Mouse (Mus musculus): ENCODE measurements at regions not wholly inside any gene's neighbourhood (a gene's known extent, or its start where the extent isn't known, plus 50 kb on each side); places are given as distances from the start of the nearest gene placed in this dataset.

DNA sequence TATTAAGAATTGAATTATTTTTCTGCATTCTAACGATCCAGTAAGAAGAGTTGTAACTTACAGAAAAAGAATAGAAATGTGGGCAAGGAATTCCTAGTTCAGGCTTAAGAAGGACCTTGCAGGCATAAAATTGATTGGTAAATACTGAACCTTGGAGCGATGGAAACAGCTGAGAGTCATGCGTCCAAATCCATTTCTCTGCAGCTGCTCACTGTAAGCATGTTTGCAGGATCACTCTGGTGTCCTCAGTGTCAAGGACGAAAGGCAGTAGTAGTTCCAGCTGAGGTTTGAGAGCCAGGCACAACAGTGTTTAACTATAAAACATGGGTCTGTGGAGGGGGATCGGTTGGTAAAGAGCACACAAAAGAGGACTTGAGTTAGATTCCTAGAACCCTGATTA, 89.1 kb upstream of the Rgma start:
- DNase-seq: no peak
- intact Hi-C loops (cut with DNase I; ENCODE audit: low total_unique reads): no loop called here

DNA sequence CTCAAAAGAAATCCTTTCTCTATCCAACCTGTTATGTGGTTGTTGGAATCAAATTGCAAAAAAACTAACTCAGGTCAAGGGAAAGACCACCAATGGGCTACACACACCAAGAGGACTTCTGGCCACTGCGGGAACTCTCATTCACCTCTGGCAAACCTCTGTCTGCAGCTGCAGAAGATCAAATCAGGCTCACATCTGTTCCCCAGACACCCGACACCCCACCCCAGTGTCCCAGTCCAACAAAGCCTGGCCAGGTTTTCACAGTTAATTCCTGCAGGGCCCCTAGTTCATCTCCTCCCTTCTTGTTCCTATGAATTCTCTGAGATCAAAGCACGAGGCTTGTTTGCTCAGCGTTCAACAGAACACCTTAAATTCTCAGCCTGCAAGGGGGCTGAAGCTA, 82.0 kb upstream of the Rgma start:
- intact Hi-C loops (cut with DNase I; ENCODE audit: low total_unique reads): no loop called here
- DNase-seq: peak; percentile 52

- intact Hi-C loops (cut with DNase I; ENCODE audit: low total_unique reads): no loop called here
These were observed 80.9 kb upstream of the Rgma start for GRCm38 (mm10) chr7:73294399-73294798.

GRCm38 (mm10) chr7:73302501-73302900, 72.8 kb upstream of the Rgma start:
- no peak for DNase-seq
- intact Hi-C loops (cut with DNase I; ENCODE audit: low total_unique reads): no loop called here

More at GRCm38 (mm10) chr7:73294399-73294798, 80.9 kb upstream of the Rgma start:
- no peak for DNase-seq

DNA sequence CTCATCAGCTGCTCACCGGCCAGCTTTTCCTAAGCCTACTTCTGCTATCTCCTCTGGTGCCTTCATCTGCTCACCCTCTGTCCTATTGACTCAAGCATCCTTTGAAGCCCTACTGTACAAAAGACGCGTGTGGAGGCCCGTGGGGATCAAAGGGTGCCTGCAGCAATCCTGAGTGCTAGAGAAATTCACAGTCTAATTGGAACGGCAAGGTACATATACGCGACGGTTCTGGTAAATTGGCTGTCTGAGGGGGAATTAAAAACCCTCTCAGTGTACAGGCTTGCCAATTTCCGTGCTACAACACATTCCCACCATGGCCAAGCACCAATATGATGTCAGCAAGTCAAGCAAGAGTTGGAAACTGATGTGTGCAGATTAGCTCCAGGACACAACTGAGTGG, 71.5 kb upstream of the Rgma start:
- intact Hi-C loops (cut with DNase I; ENCODE audit: low total_unique reads): no loop called here
- DNase-seq: no peak

- intact Hi-C loops (cut with DNase I; ENCODE audit: low total_unique reads): no loop called here
These were observed 70.5 kb upstream of the Rgma start for GRCm38 (mm10) chr7:73304799-73305198.

DNA sequence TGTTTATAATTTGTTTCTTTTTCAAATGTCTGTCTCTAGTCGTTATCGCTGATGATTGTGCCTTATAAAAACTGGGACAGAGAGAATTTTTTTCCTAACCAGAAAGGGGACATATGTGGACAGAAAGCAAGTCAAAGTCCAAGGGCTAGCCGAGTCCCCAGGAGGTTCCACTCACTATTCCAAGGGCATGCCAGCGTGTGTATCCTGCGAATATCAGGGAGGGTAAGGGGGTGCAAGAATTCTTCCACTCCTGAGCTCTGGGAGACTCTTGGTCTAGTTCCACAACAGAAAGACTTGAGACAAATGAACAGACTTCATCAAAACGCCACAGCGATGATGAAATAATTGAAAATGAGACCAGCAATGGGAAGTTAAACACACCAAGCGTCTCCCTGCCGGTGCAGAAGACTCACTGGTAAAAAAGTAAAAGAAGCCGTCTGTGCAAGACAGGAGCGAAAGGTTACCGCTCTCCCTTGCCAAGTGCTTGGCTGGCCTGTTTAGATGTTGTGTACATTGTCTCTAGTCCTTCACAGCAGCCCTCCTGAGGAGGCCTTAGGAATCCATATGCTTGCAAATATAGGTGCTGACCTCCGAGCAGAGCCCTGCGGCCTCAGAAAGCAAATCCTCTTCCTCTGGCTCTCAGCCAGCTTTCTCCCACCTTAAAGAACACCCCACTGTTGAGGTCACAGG, 69.9 kb upstream of the Rgma start:
- DNase-seq: no peak
- intact Hi-C loops (cut with DNase I; ENCODE audit: low total_unique reads): no loop called here

More at GRCm38 (mm10) chr7:73304799-73305198, 70.5 kb upstream of the Rgma start:
- no peak for DNase-seq

DNA sequence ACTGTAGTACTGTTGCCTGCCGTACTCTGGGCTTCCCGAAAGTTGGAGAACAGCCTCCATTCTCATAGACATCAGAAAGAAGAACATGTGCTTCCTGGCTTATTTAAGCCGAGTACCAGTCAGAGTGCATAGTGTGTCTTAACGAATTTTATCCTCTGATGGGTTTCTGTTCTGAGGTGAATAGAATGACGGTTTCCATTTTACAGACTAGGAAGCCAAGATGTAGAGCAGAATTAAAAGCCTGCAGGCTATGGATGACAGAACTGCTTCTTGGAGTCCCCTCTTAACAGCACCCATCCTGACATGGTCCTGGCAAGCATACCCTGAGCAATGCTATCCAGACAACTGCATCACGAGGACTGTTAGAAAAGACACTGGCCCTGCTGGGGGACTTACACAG, 69.0 kb upstream of the Rgma start:
- intact Hi-C loops (cut with DNase I; ENCODE audit: low total_unique reads): no loop called here
- DNase-seq: no peak

GRCm38 (mm10) chr7:73306728-73307127, 68.6 kb upstream of the Rgma start:
- no peak for DNase-seq
- intact Hi-C loops (cut with DNase I; ENCODE audit: low total_unique reads): no loop called here

DNA sequence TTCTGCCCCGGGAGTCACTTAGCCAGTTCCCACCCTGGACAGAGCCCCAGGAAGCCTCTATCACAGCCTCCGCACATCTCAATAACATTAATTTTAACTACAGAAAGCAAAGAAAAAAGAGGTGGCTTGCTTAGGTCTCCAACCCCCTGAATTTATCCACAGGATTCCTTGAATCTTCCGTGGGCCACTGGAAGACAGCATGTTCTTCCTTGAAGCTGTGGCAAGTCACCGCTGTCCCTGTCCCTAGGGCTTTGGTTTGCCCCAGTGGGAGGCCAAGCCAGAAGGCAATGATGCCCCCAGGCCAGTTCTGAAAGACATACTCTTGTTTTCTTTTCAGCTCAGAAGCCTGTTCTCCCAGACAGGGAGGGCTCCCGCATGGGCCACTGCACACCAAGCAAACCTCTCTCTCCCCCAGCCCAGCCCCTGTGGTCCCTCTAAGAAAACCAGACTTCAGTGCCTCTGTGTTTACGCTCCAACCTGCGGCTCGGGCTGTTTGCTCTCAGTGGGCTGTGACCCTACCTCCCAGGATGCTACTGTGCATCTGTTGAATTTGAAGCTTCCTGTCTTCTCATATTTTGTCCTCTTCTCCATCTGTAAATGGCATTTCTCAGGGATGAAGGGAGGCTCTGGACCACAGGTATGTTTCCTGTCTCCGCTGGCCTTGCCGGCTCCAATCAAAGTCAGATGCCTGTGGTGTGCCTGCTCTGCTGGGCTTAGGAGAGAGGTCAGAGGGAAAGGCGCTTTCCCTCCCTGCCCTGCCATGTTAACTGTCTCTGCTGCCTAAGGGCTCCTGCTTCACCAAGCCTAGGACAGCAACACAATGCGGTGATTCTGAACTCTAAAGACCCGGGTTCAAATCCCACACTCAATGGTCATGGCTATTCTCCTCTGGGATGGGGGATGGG, 67.5 kb upstream of the Rgma start:
- intact Hi-C loops (cut with DNase I; ENCODE audit: low total_unique reads): no loop called here
- DNase-seq: no peak

- no peak for DNase-seq
- intact Hi-C loops (cut with DNase I; ENCODE audit: low total_unique reads): no loop called here
These were observed 66.3 kb upstream of the Rgma start for GRCm38 (mm10) chr7:73308981-73309380.

GRCm38 (mm10) chr7:73310056-73310455, 65.3 kb upstream of the Rgma start:
- intact Hi-C loops (cut with DNase I; ENCODE audit: low total_unique reads): no loop called here
- no peak for DNase-seq

DNA sequence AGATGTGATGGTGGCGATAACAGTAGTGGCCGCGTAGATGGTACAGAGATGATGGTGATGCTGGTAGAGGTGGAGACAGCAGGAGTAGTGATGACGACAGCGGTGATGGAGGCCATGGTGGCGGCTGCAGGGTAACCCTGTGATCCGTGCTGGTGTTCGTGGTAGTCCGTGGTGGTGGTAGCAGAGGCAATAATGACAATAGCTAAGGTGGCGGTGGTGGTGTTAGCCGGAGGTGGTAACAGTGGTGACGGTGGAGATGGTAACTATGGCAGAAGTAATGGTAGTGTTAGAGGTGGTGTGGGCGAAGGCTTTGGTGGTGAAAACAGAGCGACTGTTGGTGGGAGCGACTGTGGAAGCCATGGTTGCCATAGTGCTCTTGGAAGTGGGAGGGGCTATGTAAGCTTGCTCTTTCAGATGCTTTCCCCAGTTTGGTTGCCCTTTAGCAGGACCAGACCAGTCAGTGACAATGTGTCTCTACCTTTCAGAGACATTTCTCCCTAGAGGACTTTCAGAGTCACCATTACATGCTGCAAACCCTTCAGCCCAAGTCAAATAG, 64.7 kb upstream of the Rgma start:
- DNase-seq: no peak
- intact Hi-C loops (cut with DNase I; ENCODE audit: low total_unique reads): no loop called here

DNA sequence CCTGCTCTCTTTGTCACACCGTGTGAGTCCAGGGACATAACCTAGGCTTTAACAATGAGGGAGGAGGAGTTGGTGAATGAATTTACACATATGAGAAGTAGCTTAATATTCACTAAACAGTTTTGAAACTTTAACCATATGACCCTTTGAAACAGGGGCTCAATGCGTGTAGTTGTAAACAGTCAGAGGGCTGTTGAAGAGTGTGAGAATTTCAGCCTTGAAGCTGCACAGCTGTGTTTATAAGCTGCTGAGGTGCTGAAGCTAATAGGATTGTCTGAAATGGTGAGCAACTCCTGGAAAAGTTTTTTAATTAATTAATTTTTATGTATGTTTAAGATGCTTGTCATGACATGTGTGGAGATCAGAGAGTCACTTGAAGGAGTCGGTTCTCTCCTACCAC, 59.8 kb upstream of the Rgma start:
- intact Hi-C loops (cut with DNase I; ENCODE audit: low total_unique reads): no loop called here
- DNase-seq: no peak

GRCm38 (mm10) chr7:73317574-73317973, 57.7 kb upstream of the Rgma start:
- intact Hi-C loops (cut with DNase I; ENCODE audit: low total_unique reads): no loop called here

GRCm38 (mm10) chr7:73319004-73319403, 56.3 kb upstream of the Rgma start:
- no peak for DNase-seq
- intact Hi-C loops (cut with DNase I; ENCODE audit: low total_unique reads): no loop called here

More at GRCm38 (mm10) chr7:73317574-73317973, 57.7 kb upstream of the Rgma start:
- no peak for DNase-seq

DNA sequence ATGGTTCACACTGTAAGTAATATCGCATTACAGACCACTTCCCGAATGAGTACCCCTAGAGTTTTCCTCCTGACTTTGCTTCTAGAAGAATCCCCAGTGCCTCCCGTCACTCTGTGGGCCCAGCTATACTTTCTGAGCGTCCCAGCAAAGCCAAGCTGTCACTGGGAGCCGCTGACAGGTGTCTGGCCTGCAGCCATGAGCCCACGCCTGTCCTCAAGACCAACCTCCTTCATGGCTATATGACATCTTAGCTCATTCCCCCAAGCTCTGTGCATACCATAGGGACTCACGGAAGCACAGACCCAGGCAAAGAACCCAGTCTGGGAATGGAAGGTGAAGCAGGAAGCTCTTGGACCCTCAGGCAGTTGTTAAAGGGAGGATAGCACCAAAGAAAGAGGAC, 55.3 kb upstream of the Rgma start:
- no peak for DNase-seq
- intact Hi-C loops (cut with DNase I; ENCODE audit: low total_unique reads): no loop called here

GRCm38 (mm10) chr7:73322466-73323151, 52.7 kb upstream of the Rgma start:
- intact Hi-C loops (cut with DNase I; ENCODE audit: low total_unique reads): no loop called here
- DNase-seq: no peak

DNA sequence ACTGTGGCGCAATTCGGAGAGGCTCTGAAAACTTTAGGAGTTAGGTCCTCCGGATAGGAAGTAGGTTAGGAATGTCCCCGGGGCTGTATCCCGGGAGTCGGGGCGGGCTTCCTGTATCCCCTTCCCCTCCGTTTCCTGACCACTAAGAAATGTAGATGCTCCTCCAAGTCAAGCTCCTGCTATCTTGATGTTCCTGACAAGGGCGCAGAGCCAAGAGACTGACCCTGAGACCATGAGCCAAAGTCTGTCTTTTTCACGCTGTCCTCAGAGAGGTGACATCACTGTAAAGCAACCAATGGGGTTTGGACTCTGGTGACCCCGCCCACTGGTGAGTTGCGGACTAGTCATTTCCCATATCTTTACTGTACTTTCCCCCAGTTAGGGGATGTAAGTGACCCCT, 51.8 kb upstream of the Rgma start:
- intact Hi-C loops (cut with DNase I; ENCODE audit: low total_unique reads): no loop called here
- DNase-seq: peak; percentile 32

- no peak for DNase-seq
- intact Hi-C loops (cut with DNase I; ENCODE audit: low total_unique reads): no loop called here
These were observed 49.8 kb upstream of the Rgma start for GRCm38 (mm10) chr7:73325503-73325902.
